Mouse (Mus musculus) embryonic facial prominence, embryonic 15.5 days (tissue): ENCODE results near the gene Usf1. TPM values are rescaled to one million over a fixed set of nuclear protein-coding genes. Genes with fewer than 3 reads are reported as not detected.

Experiments used
- ATAC-seq: fragments of 200-750 bp; cut with Nextera tagmentation; 2 replicates; pipeline ENCODE4 v1.8.0; 2017; ENCODE audit warnings: low read depth, moderate TSS enrichment; ENCODE audit not compliant: insufficient number of reproducible peaks, low FRiP score, low TSS enrichment
- H3K27ac ChIP-seq: fragments of 300-500 bp; sonication (generic); replicated peaks from 2 replicates; pipeline ENCODE4 v1.5.1; 2015; ENCODE audit warnings: mild to moderate bottlenecking, inconsistent platforms
- H3K27me3 ChIP-seq: fragments of 300-500 bp; sonication (generic); 2 replicates; pipeline ENCODE4 v1.6.1; 2015; ENCODE audit warnings: inconsistent platforms
- H3K36me3 ChIP-seq: fragments of 300-500 bp; sonication (generic); 2 replicates; pipeline ENCODE4 v1.6.1; 2015; ENCODE audit warnings: mild to moderate bottlenecking, inconsistent platforms
- H3K4me1 ChIP-seq: fragments of 300-500 bp; sonication (generic); 2 replicates; pipeline ENCODE4 v1.6.1; 2015; ENCODE audit warnings: inconsistent platforms
- H3K4me2 ChIP-seq: fragments of 300-500 bp; sonication (generic); replicated peaks from 2 replicates; pipeline ENCODE4 v1.6.1; 2015; ENCODE audit warnings: mild to moderate bottlenecking, inconsistent platforms
- H3K4me3 ChIP-seq: fragments of 300-500 bp; sonication (generic); replicated peaks from 2 replicates; pipeline ENCODE4 v1.5.1; 2015; ENCODE audit warnings: mild to moderate bottlenecking, inconsistent platforms
- H3K9ac ChIP-seq: fragments of 300-500 bp; sonication (generic); 2 replicates; pipeline ENCODE4 v1.6.1; 2015; ENCODE audit warnings: inconsistent platforms
- H3K9me3 ChIP-seq: fragments of 300-500 bp; sonication (generic); replicated peaks from 2 replicates; pipeline ENCODE4 v1.6.1; 2016; ENCODE audit warnings: inconsistent platforms
- WGBS: fragments of 180-500 bp; shearing (Covaris S2); methylation state at CpG from one replicate; pipeline ENCODE4 v1.1.7; 2015; 5-methylcytosine and 5-hydroxymethylcytosine counted together
- polyA plus RNA-seq: library from polyadenylated mRNA; unstranded; fragments of >200 nt; fragmentation: Nextera tagmentation; extraction: Ambion mirVana; gene quantifications from 2 replicates; pipeline ENCODE4 v1.2.1, GENCODE M21; 2015

Gene Usf1
- polyA plus RNA-seq, 1 experiment from 2014 or later: 85.2 TPM

DNA sequence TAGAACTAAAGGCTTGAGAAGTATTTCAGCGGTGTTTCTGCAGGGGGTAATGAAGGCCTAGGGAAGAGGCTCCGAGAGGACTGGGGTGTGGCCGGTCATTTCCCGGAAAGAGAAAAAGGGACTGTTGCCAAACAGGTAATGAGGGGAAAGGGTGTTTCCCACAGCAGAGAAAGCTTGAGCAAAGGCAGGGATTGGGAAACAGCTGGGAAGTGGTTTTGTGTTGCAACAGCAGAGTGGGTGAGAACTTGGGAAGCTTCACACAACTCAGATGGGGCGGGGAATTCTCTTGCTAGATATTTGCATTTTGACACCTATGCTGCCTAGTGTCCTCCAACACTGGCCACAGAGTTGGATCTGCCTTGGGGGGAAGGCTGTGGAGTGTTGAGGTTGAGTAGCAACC, 41.8 kb downstream of the Usf1 start:
- Histone ChIP-seq H3K36me3 (no peaks in the 10 kb centered on the region), H3K4me1 (no peaks in the 10 kb centered on the region), H3K27ac (no peak overlapping the region), H3K9ac (no peak overlapping the region), H3K27me3 (no peaks in the 10 kb centered on the region), H3K9me3 (no peaks in the 10 kb centered on the region), H3K4me2 (no peak overlapping the region), H3K4me3 (no peak overlapping the region)
- no peak for ATAC-seq
- WGBS: 76% methylated on average over 5 of the region's 5 CpGs

- ATAC-seq: no peak
- 81% methylated on average over 6 of the region's 6 CpGs for WGBS
These were observed 43.8 kb downstream of the Usf1 start for GRCm38 (mm10) chr1:171454926-171455325.

DNA sequence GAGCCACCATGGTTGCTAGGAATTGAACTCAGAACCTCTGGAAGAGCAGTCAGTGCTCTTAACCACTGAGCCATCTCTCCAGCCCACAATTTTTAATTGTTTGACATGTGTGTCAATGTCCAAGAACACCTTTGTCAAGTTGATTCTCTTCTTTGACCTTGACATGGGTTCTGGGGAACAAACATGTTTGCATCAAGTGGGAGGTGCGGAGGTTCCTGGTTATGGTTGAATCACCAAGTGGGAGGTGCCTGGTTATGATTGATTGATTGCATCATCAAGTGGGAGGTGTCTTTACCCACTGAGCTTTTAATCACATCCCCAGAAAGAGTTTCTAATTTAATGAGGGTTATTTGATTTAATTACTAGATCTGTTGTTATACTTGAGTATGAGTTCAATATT, 46.5 kb downstream of the Usf1 start:
- Histone ChIP-seq H3K27me3 (no peaks in the 10 kb centered on the region), H3K4me1 (peaks cover 8% of the 10 kb centered on the region; the same call in 1 of the 2 replicates), H3K4me3 (no peak overlapping the region), H3K9me3 (no peaks in the 10 kb centered on the region), H3K9ac (no peak overlapping the region), H3K27ac (no peak overlapping the region), H3K36me3 (peaks cover 10% of the 10 kb centered on the region; the same call in 1 of the 2 replicates), H3K4me2 (no peak overlapping the region)
- 83% methylated on average over 1 of the region's 1 CpGs for WGBS
- ATAC-seq: no peak

More at GRCm38 (mm10) chr1:171454926-171455325, 43.8 kb downstream of the Usf1 start:
- H3K4me3 ChIP-seq: no peak overlapping the region
- no peak overlapping the region for H3K27ac ChIP-seq
- no peaks in the 10 kb centered on the region for H3K9me3 ChIP-seq
- peaks cover 4% of the 10 kb centered on the region; the same call in 1 of the 2 replicates for H3K4me1 ChIP-seq
- H3K36me3 ChIP-seq: no peaks in the 10 kb centered on the region
- H3K27me3 ChIP-seq: no peaks in the 10 kb centered on the region
- H3K9ac ChIP-seq: no peak overlapping the region
- H3K4me2 ChIP-seq: no peak overlapping the region

DNA sequence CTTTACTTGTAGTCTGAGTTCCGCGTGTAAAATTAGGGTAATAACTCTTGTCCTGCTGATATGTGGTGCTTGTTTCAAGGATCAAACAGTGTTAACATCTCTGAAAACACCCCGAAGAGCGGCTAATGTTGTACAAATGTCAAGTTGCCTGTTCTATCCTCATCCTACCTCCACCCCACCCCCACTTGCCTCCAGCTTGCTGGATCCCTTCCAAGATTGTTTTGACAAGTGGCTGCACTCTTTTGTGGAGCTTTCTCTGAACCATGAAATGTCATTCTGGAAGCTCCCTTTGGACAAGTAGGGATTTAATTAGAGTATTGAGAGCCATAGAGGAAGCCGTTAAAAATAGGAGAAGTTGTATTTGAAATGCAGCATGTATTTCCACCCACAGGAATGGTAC, 48.7 kb downstream of the Usf1 start:
- no peaks in the 10 kb centered on the region for H3K27me3 ChIP-seq
- no peaks in the 10 kb centered on the region for H3K9me3 ChIP-seq
- H3K4me2 ChIP-seq: no peak overlapping the region
- peaks cover 8% of the 10 kb centered on the region; the same call in 1 of the 2 replicates for H3K4me1 ChIP-seq
- 34% methylated on average over 5 of the region's 5 CpGs for WGBS
- H3K27ac ChIP-seq: no peak overlapping the region
- no peak for ATAC-seq
- H3K36me3 ChIP-seq: peaks cover 10% of the 10 kb centered on the region; the same call in 1 of the 2 replicates
- no peak overlapping the region for H3K9ac ChIP-seq
- H3K4me3 ChIP-seq: no peak overlapping the region

- H3K36me3 ChIP-seq: peaks cover 10% of the 10 kb centered on the region; the same call in 1 of the 2 replicates
- H3K4me1 ChIP-seq: peaks cover 8% of the 10 kb centered on the region; the same call in 1 of the 2 replicates
- H3K27me3 ChIP-seq: no peaks in the 10 kb centered on the region
- no peaks in the 10 kb centered on the region for H3K9me3 ChIP-seq
- no peak overlapping the region for H3K9ac ChIP-seq
- H3K4me2 ChIP-seq: no peak overlapping the region
- H3K27ac ChIP-seq: no peak overlapping the region
- no peak overlapping the region for H3K4me3 ChIP-seq
- no peak for ATAC-seq
- 89% methylated on average over 22 of the region's 22 CpGs for WGBS
These were observed 49.7 kb downstream of the Usf1 start for GRCm38 (mm10) chr1:171460551-171461503.

DNA sequence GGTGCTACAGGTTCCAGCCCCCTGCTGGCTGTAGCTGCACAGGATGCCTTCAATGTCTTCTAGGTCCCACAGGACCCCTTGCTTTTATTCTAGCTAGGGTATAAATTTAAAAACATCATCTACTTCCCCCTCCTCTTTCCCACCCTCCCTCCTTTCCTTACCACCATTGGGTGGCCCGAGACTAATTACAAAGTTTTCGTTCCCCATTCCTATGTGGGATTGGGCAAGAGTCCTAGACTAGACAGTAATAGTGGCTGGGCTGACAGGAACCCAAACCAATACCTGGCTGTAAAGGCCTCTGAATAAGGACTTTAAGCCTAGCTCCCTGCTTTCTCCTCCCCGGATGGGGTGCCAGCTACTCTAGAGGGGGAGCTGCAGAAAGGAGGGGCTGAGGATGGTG, 52.0 kb downstream of the Usf1 start:
- no peak overlapping the region for H3K4me2 ChIP-seq
- H3K27ac ChIP-seq: no peak overlapping the region
- WGBS: 85% methylated on average over 3 of the region's 3 CpGs
- no peaks in the 10 kb centered on the region for H3K27me3 ChIP-seq
- peaks cover 10% of the 10 kb centered on the region; the same call in 1 of the 2 replicates for H3K36me3 ChIP-seq
- peaks cover 8% of the 10 kb centered on the region; the same call in 1 of the 2 replicates for H3K4me1 ChIP-seq
- H3K9me3 ChIP-seq: no peaks in the 10 kb centered on the region
- ATAC-seq: no peak
- no peak overlapping the region for H3K9ac ChIP-seq
- no peak overlapping the region for H3K4me3 ChIP-seq

DNA sequence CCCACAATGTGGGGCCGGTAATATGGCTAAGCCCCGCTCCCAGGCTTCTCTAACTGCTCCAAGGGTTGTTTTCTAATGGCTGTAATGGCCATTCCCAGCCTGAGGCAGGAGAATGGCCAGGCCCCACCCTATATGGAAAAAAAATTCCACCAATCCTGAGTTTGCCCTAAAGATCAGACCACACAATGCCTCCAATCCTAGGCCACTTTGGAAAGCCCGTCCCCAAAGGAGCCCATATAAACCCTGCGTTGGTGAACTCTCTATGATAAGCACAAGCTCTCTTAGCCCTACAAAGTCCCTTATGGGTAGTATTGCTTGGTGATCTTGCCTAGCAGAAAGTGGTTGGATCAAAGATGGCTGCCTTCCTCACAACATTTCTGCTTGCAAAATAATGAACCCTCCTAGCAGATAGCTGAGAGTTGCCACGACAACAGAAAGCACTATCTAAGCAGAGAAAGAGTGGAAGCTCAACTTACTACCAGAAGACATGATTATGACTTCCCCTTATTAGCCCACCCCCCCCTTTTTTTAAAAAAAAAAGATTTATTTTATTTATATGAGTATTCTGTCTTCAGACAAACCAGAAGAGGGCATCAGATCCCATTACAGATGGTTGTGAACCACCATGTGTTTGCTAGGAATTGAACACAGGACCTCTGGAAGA, 54.8 kb downstream of the Usf1 start:
- no peak overlapping the region for H3K4me2 ChIP-seq
- no peaks in the 10 kb centered on the region for H3K4me1 ChIP-seq
- H3K27me3 ChIP-seq: no peaks in the 10 kb centered on the region
- no peaks in the 10 kb centered on the region for H3K9me3 ChIP-seq
- H3K9ac ChIP-seq: no peak overlapping the region
- H3K27ac ChIP-seq: no peak overlapping the region
- H3K36me3 ChIP-seq: peaks cover 10% of the 10 kb centered on the region; the same call in 1 of the 2 replicates
- no peak overlapping the region for H3K4me3 ChIP-seq
- no peak for ATAC-seq
- 88% methylated on average over 5 of the region's 5 CpGs for WGBS

- Histone ChIP-seq H3K4me3 (no peak overlapping the region), H3K9me3 (no peaks in the 10 kb centered on the region), H3K9ac (no peak overlapping the region), H3K27ac (no peak overlapping the region), H3K4me1 (no peaks in the 10 kb centered on the region), H3K36me3 (peaks cover 4% of the 10 kb centered on the region; the same call in 1 of the 2 replicates), H3K27me3 (no peaks in the 10 kb centered on the region), H3K4me2 (no peak overlapping the region)
- no peak for ATAC-seq
- 84% methylated on average over 4 of the region's 4 CpGs for WGBS
These were observed 55.5 kb downstream of the Usf1 start for GRCm38 (mm10) chr1:171466565-171466964.

Other genes with a start within 250 kb of the Usf1 start
- gene Pcp4l1, start 215.0 kb upstream of the Usf1 start, polyA plus RNA-seq: 35.8 and 38.1 TPM in 2 replicates
- gene Nr1i3, start 197.3 kb upstream of the Usf1 start, polyA plus RNA-seq: 0.24 and 0.42 TPM in 2 replicates
- 29.5 and 30.0 TPM in 2 replicates for gene Tomm40l, start 188.8 kb upstream of the Usf1 start, polyA plus RNA-seq
- 1.3 and 1.9 TPM in 2 replicates for gene Apoa2, start 186.3 kb upstream of the Usf1 start, polyA plus RNA-seq
- 92.7 and 101 TPM in 2 replicates for gene Fcer1g, start 176.9 kb upstream of the Usf1 start, polyA plus RNA-seq
- gene Adamts4, start 160.9 kb upstream of the Usf1 start, polyA plus RNA-seq: 26.0 and 26.6 TPM in 2 replicates
- 217 and 248 TPM in 2 replicates for gene Ndufs2, start 159.9 kb upstream of the Usf1 start, polyA plus RNA-seq
- gene B4galt3, start 141.0 kb upstream of the Usf1 start, polyA plus RNA-seq: 75.5 and 86.7 TPM in 2 replicates
- gene Ppox, start 130.1 kb upstream of the Usf1 start, polyA plus RNA-seq: 56.9 and 58.2 TPM in 2 replicates
- 85.1 and 91.1 TPM in 2 replicates for gene Usp21, start 123.3 kb upstream of the Usf1 start, polyA plus RNA-seq
- 107 and 112 TPM in 2 replicates for gene Ufc1, start 116.3 kb upstream of the Usf1 start, polyA plus RNA-seq
- gene Dedd, start 82.2 kb upstream of the Usf1 start, polyA plus RNA-seq: 53.2 and 55.1 TPM in 2 replicates
- 41.7 and 44.7 TPM in 2 replicates for gene Nit1, start 65.7 kb upstream of the Usf1 start, polyA plus RNA-seq
- gene Pfdn2, start 65.6 kb upstream of the Usf1 start, polyA plus RNA-seq: 95.9 and 105 TPM in 2 replicates
- gene Klhdc9, start 50.5 kb upstream of the Usf1 start, polyA plus RNA-seq: 4.5 and 9.1 TPM in 2 replicates
- gene Nectin4, start 41.2 kb upstream of the Usf1 start, polyA plus RNA-seq: 39.0 and 43.7 TPM in 2 replicates
- gene Arhgap30, start 22.4 kb upstream of the Usf1 start, polyA plus RNA-seq: 2.6 and 3.1 TPM in 2 replicates
- 8.1 and 11.8 TPM in 2 replicates for gene Tstd1, start 7.6 kb downstream of the Usf1 start, polyA plus RNA-seq
- gene F11r, start 26.2 kb downstream of the Usf1 start, polyA plus RNA-seq: 66.5 and 73.3 TPM in 2 replicates
- gene Alyref2, start 92.2 kb downstream of the Usf1 start, polyA plus RNA-seq: 16.7 and 16.8 TPM in 2 replicates
- 0.44 and 0.60 TPM in 2 replicates for gene Itln1, start 124.0 kb downstream of the Usf1 start, polyA plus RNA-seq
- gene Cd244a, start 147.9 kb downstream of the Usf1 start, polyA plus RNA-seq: 0.17 and 0.21 TPM in 2 replicates
- 0.84 and 1.1 TPM in 2 replicates for gene Ly9, start 196.1 kb downstream of the Usf1 start, polyA plus RNA-seq
- gene Slamf7, start 241.7 kb downstream of the Usf1 start, polyA plus RNA-seq: 0.20 and 0.25 TPM in 2 replicates